Mouse (Mus musculus): ENCODE results near the gene Aip. TPM values are rescaled to one million over a fixed set of nuclear protein-coding genes. Genes with fewer than 3 reads are reported as not detected.

The Aip gene
- 71.4 TPM for polyA plus RNA-seq (2014; fragmentation: Illumina TruSeq; extraction: RNeasy Lipid Tissue Mini Kit (QIAGEN cat#74804); ENCODE audit: low read depth, low replicate concordance)

DNA sequence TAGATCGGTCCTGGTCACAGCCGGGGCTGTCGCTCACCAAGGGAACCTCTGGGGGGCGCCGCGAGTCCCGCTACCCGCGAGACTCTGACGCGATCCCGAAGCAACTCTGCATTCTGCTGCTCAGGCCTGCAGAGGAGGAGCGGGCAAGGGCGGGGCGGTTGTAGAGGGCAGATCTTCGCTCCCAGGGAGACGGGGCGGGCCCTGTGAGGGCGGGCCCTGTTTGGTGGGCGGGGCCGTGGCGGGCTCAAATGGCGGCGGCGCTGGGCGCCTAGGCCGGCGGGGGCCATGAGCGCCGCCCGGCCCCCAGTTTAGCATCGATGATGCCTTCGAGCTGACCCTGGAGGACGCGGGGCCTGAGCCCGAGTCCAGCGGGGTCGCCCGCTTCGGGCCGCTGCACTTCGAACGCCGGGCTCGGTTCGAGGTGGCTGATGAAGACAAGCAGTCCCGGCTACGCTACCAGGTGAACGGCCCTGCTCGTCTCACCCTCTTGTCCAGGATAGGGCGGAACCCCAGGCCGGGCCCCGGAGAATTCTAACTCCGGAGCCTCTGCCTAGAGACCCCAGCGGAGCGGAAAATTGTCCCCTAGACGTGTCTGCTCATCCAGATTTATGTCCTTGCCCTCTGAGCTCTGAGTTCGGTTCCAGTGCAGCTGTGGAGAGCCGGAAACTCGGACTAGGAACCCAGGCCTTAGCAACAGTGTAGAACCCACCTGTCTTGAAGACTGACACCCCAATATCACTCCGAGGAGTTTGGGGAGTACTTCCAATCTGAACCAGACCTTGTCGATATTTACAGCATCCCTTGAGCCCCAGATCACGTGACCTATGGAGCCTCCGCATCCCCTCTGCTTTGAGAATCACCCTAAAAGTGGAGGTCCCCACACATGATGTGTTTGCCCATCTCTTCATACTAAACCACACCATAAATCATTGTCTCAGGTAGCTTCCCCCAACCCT is at the start of gene Aip:
Aip (minus strand) TSS at position 118 of the 956 bp plus-strand sequence.

DNA sequence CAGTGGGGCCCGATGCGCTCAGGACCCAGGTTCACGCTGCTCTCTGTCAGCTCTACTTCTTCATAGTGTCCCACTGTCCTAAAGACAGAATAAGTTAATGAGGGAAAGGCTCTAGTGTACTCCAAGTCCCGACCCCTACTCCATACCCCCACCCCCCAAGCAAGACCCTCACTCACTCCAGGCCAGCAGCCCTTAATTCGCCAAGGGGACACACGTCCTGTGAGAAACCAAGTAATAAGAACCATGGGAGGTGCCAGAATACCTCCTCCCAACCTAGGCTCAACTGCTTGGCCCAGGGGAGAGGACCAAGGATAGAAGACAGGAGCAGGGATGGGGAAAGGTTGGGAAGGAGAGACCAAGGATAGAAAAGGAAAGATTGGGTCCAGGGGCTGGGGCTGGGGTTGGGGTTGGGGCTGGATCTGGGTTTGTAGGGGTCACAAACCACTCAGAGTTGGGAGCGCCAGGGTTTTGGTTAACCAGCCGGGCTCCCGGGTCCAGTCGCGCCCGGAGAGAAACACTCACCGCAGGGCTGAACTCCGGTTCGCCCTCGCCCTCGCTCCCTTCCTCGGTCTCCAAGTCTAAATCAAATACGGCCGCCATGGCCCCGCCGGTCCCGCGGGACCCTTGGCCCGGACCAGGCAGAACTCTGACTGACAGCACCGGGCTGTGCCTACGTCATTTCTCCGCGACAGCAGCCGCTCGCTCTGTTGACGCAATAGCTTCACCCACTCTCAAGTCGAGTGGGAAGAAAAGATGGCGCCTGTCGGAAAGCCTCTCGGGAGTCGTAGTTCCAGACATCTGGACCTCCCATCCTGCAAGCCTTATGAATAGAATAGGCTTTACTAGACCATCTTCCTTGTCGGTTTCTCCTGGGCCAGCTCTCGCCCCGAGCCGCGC is 37.2 kb upstream of the Aip start, which contains the start of gene Rps6kb2:
Rps6kb2 (minus strand) TSS at position 709 of the 897 bp plus-strand sequence.

DNA sequence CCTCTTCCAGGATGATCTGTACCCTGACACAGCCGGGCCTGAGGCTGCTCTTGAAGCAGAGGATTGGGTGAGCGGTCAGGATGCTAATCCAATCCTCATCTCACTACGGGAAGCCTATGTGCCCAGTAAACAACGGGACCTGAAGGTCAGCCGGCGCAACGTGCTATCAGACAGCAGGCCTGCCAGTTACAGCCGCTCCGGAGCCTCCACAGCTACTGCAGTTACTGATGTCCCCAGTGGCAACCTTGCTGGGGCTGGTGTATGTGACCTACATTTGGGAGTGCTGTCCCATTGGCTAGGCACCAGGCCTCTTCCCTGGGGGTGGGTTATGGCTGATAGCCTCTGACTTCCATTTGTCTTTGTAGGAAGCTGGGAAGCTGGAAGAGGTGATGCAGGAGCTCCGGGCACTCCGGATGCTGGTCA is 27.6 kb upstream of the Aip start, which contains the start of gene Ptprcap:
Ptprcap (plus strand) TSS at position 373 of the 423 bp plus-strand sequence.

DNA sequence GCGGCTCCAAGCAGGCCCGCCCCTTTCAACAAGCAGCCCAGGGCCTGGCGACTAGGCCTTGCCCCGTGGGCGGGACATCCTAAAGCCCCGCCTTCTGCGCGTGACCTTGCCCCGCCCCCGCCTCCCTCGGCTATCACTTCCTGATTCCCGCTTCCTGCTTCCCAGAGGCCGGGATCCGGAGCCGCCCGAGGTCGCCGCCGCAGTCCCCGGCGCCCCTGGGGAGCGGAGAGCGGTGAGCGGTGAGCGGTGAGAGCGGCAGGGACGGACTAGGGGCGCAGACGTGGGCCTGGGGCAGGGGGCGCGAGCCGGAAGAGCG is 22.8 kb upstream of the Aip start, which contains the start of gene Coro1b:
Coro1b (plus strand) TSS at position 129 of the 316 bp plus-strand sequence.

DNA sequence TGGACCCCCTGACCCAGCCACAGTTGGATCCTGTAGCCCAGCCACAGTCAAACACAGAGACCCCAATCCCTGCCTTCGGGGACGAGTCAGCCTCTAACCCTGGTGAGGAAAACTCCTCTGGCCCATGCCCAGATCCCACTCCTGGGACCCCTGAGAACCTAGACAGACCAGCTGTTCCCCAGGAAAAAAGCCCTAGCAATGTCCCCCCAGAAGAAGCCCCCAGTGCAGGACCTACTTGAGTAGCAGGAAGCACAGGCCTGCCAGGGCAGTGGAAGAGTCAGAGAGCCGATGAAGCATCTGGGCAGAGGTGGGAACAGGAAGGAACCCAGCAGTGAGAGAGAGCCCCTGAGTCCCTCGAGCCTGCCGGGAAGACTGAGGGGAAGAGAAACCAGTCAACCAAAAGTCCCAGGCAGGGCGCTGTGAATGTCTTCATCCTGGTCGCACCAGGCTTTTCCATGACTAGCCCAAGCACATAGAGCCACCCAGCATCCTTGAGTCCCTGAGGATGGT is 18.2 kb upstream of the Aip start, which contains the start of gene Cabp4:
Cabp4 (minus strand) TSS at position 275 of the 510 bp plus-strand sequence.

DNA sequence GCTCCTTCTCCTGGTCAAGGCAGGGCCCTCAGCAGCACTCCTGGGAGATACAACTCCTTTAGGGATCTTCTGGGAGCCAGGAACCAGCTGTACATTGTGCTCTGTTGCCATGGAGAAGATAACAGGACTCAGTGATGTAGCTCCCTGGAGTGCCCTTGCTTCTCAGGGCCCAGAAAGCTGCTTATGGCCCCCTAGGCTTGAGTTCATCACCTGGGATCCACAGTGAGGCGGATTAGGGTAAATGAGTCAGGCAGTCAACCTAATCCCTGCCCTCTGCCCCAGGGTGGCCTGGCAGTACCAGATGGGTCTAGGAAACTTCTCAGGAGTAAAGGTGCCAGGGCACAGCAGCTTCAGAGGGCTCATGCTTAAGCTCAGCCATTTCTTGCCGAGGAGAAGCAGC is 13.8 kb upstream of the Aip start, which contains the start of gene Gpr152:
Gpr152 (plus strand) TSS at position 342 of the 400 bp plus-strand sequence.

DNA sequence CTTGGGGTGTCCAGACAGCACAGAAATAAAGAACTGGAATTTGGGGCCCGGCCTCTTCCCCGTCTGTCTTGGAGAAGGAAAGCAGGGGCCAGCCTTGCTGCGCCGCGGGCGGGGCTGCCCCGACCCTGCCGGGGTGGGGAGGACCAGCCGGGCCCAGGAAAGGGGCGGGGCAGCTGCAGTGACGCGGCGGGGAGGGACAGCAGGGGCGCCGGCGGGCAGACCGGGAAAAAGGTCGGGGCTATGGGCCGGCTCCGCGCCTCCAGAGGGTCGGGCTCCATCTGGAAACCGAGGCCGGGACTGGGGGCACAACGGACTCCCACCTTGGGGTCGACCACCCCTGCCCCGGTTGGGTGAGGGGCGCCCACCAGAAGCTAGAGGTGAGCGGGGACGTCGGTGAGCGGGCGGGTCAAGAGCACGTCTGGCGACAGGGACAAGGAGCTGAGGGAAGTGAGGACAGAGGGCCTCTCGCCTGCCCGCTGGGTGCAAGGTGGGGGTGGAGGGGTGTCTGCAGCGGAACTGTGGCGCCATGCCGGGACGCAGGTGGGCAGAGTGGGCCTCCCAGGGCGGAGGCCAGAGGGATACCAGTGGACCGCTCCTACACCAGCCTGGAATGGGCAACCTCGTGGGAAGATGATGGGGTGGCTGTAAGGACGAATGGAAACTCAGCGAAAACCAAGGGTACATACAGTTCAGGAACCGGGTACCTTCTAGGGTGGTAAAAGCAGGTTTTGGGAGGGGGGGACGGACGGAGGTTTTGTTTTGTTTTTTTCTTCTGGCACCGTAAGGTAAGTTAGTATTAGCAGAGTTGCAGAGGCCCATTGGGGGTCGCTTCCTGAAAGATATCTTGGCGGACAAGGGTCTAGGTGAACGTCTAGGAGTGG is 25.6 kb downstream of the Aip start, which contains the start of gene Pitpnm1:
Pitpnm1 (plus strand) TSS at position 162 of the 881 bp plus-strand sequence.

DNA sequence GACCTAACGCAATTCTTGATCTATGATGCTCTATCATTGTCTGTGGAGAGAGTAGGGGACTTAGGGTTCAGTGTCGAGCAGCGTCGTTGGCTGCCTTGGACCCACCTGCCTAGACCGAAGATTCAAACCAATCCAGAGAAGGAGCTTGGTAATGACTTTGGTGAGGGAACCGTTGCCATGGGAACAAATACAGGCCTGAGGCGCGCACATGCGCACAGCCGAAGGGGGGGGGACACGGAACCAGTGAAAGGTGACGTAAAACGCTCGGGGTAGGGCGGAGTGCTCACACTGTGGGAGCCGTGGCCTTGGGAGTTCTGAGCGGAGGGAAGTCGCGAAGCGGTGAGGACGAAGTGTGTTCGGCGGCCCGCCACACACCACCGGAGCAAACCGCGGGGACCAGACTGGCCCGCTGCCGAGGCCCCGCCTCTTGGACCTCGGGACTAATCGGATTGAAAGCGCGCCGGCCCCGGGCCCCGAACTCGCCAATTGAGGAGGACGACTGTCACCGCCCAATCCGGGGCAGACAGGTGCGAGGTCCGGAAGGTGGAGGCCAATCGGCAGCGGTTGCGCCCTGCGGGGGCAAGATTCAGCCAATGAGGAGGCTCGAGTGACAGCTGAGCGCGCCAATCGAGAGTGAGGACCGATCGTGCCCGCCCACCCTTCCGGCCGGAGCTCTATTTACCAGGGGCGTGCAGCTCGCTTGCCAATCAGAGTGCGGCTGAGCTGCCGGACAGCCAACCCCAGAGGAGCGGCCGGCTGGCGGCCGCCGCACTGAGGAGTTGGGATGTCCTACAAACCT is 28.8 kb downstream of the Aip start, which contains the start of gene Cdk2ap2:
Cdk2ap2 (plus strand) TSS at position 541 of the 799 bp plus-strand sequence.

DNA sequence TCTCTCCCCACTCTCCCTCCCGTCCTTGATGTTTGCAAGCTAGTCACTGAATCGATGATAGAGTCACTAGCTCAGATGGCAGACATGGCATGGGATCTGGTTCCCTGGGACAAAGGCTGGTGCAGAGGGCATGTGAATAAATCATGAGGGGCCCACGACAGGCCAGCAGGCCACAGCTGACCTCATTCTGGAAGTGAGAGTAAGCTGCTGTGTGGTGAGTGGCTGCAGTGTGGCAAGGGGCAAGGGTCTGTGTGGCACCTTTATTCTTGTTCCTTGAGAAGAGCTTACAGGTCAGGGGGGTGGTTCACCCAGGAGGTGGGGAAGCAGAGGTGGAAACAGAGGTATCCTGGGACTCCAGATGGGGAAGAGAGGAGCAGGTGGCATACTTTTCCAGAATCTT is 44.3 kb downstream of the Aip start, which contains the start of gene Cabp2:
Cabp2 (plus strand) TSS at position 185 of the 400 bp plus-strand sequence.

Other genes starting within 250 kb of the Aip start
- gene Tcirg1, start 218.7 kb downstream of the Aip start, polyA plus RNA-seq (2014; fragmentation: Illumina TruSeq; extraction: RNeasy Lipid Tissue Mini Kit (QIAGEN cat#74804); ENCODE audit: low read depth, low replicate concordance): 21.1 TPM
- 561 TPM for gene Ndufs8, start 213.1 kb downstream of the Aip start, polyA plus RNA-seq (2014; fragmentation: Illumina TruSeq; extraction: RNeasy Lipid Tissue Mini Kit (QIAGEN cat#74804); ENCODE audit: low read depth, low replicate concordance)
- gene Aldh3b1, start 196.1 kb downstream of the Aip start, polyA plus RNA-seq (2014; fragmentation: Illumina TruSeq; extraction: RNeasy Lipid Tissue Mini Kit (QIAGEN cat#74804); ENCODE audit: low read depth, low replicate concordance): 2.2 TPM
- 19.0 TPM for gene Unc93b1, start 190.7 kb downstream of the Aip start, polyA plus RNA-seq (2014; fragmentation: Illumina TruSeq; extraction: RNeasy Lipid Tissue Mini Kit (QIAGEN cat#74804); ENCODE audit: low read depth, low replicate concordance)
- gene Aldh3b3, start 167.2 kb downstream of the Aip start, polyA plus RNA-seq (2014; fragmentation: Illumina TruSeq; extraction: RNeasy Lipid Tissue Mini Kit (QIAGEN cat#74804); ENCODE audit: low read depth, low replicate concordance): 2.3 TPM
- 0.37 TPM for gene Aldh3b2, start 153.5 kb downstream of the Aip start, polyA plus RNA-seq (2014; fragmentation: Illumina TruSeq; extraction: RNeasy Lipid Tissue Mini Kit (QIAGEN cat#74804); ENCODE audit: low read depth, low replicate concordance)
- gene Acy3, start 139.3 kb downstream of the Aip start, polyA plus RNA-seq (2014; fragmentation: Illumina TruSeq; extraction: RNeasy Lipid Tissue Mini Kit (QIAGEN cat#74804); ENCODE audit: low read depth, low replicate concordance): 51.1 TPM
- gene Tbx10, start 133.1 kb downstream of the Aip start, polyA plus RNA-seq (2014; fragmentation: Illumina TruSeq; extraction: RNeasy Lipid Tissue Mini Kit (QIAGEN cat#74804); ENCODE audit: low read depth, low replicate concordance): not detected
- 167 TPM for gene Nudt8, start 125.3 kb downstream of the Aip start, polyA plus RNA-seq (2014; fragmentation: Illumina TruSeq; extraction: RNeasy Lipid Tissue Mini Kit (QIAGEN cat#74804); ENCODE audit: low read depth, low replicate concordance)
- gene Gm49405, start 125.2 kb downstream of the Aip start, polyA plus RNA-seq (2014; fragmentation: Illumina TruSeq; extraction: RNeasy Lipid Tissue Mini Kit (QIAGEN cat#74804); ENCODE audit: low read depth, low replicate concordance): 9.5 TPM
- 265 TPM for gene Doc2g, start 122.5 kb downstream of the Aip start, polyA plus RNA-seq (2014; fragmentation: Illumina TruSeq; extraction: RNeasy Lipid Tissue Mini Kit (QIAGEN cat#74804); ENCODE audit: low read depth, low replicate concordance)
- gene Ndufv1, start 113.1 kb downstream of the Aip start, polyA plus RNA-seq (2014; fragmentation: Illumina TruSeq; extraction: RNeasy Lipid Tissue Mini Kit (QIAGEN cat#74804); ENCODE audit: low read depth, low replicate concordance): 979 TPM
- 343 TPM for gene Gstp1, start 87.9 kb downstream of the Aip start, polyA plus RNA-seq (2014; fragmentation: Illumina TruSeq; extraction: RNeasy Lipid Tissue Mini Kit (QIAGEN cat#74804); ENCODE audit: low read depth, low replicate concordance)
- gene Gstp2, start 79.8 kb downstream of the Aip start, polyA plus RNA-seq (2014; fragmentation: Illumina TruSeq; extraction: RNeasy Lipid Tissue Mini Kit (QIAGEN cat#74804); ENCODE audit: low read depth, low replicate concordance): 33.1 TPM
- not detected for gene Gstp3, start 66.3 kb downstream of the Aip start, polyA plus RNA-seq (2014; fragmentation: Illumina TruSeq; extraction: RNeasy Lipid Tissue Mini Kit (QIAGEN cat#74804); ENCODE audit: low read depth, low replicate concordance)
- gene Cabp2, start 44.3 kb downstream of the Aip start, polyA plus RNA-seq (2014; fragmentation: Illumina TruSeq; extraction: RNeasy Lipid Tissue Mini Kit (QIAGEN cat#74804); ENCODE audit: low read depth, low replicate concordance): not detected
- 40.5 TPM for gene Cdk2ap2, start 28.7 kb downstream of the Aip start, polyA plus RNA-seq (2014; fragmentation: Illumina TruSeq; extraction: RNeasy Lipid Tissue Mini Kit (QIAGEN cat#74804); ENCODE audit: low read depth, low replicate concordance)
- gene Pitpnm1, start 25.9 kb downstream of the Aip start, polyA plus RNA-seq (2014; fragmentation: Illumina TruSeq; extraction: RNeasy Lipid Tissue Mini Kit (QIAGEN cat#74804); ENCODE audit: low read depth, low replicate concordance): 21.9 TPM
- gene Gpr152, start 13.9 kb upstream of the Aip start, polyA plus RNA-seq (2014; fragmentation: Illumina TruSeq; extraction: RNeasy Lipid Tissue Mini Kit (QIAGEN cat#74804); ENCODE audit: low read depth, low replicate concordance): not detected
- gene Cabp4, start 18.2 kb upstream of the Aip start, polyA plus RNA-seq (2014; fragmentation: Illumina TruSeq; extraction: RNeasy Lipid Tissue Mini Kit (QIAGEN cat#74804); ENCODE audit: low read depth, low replicate concordance): not detected
- gene Coro1b, start 22.8 kb upstream of the Aip start, polyA plus RNA-seq (2014; fragmentation: Illumina TruSeq; extraction: RNeasy Lipid Tissue Mini Kit (QIAGEN cat#74804); ENCODE audit: low read depth, low replicate concordance): 54.9 TPM
- 1.1 TPM for gene Ptprcap, start 27.7 kb upstream of the Aip start, polyA plus RNA-seq (2014; fragmentation: Illumina TruSeq; extraction: RNeasy Lipid Tissue Mini Kit (QIAGEN cat#74804); ENCODE audit: low read depth, low replicate concordance)
- 26.9 TPM for gene Rps6kb2, start 37.5 kb upstream of the Aip start, polyA plus RNA-seq (2014; fragmentation: Illumina TruSeq; extraction: RNeasy Lipid Tissue Mini Kit (QIAGEN cat#74804); ENCODE audit: low read depth, low replicate concordance)
- gene Carns1, start 49.6 kb upstream of the Aip start, polyA plus RNA-seq (2014; fragmentation: Illumina TruSeq; extraction: RNeasy Lipid Tissue Mini Kit (QIAGEN cat#74804); ENCODE audit: low read depth, low replicate concordance): 49.6 TPM
- 22.6 TPM for gene Tbc1d10c, start 65.4 kb upstream of the Aip start, polyA plus RNA-seq (2014; fragmentation: Illumina TruSeq; extraction: RNeasy Lipid Tissue Mini Kit (QIAGEN cat#74804); ENCODE audit: low read depth, low replicate concordance)
- gene Ppp1ca, start 66.2 kb upstream of the Aip start, polyA plus RNA-seq (2014; fragmentation: Illumina TruSeq; extraction: RNeasy Lipid Tissue Mini Kit (QIAGEN cat#74804); ENCODE audit: low read depth, low replicate concordance): 318 TPM
- 6.4 TPM for gene Rad9a, start 75.8 kb upstream of the Aip start, polyA plus RNA-seq (2014; fragmentation: Illumina TruSeq; extraction: RNeasy Lipid Tissue Mini Kit (QIAGEN cat#74804); ENCODE audit: low read depth, low replicate concordance)
- gene Clcf1, start 88.4 kb upstream of the Aip start, polyA plus RNA-seq (2014; fragmentation: Illumina TruSeq; extraction: RNeasy Lipid Tissue Mini Kit (QIAGEN cat#74804); ENCODE audit: low read depth, low replicate concordance): 3.0 TPM
- gene AC109138.7, start 88.5 kb upstream of the Aip start, polyA plus RNA-seq (2014; fragmentation: Illumina TruSeq; extraction: RNeasy Lipid Tissue Mini Kit (QIAGEN cat#74804); ENCODE audit: low read depth, low replicate concordance): not detected
- 21.7 TPM for gene Pold4, start 106.0 kb upstream of the Aip start, polyA plus RNA-seq (2014; fragmentation: Illumina TruSeq; extraction: RNeasy Lipid Tissue Mini Kit (QIAGEN cat#74804); ENCODE audit: low read depth, low replicate concordance)
- gene Ssh3, start 143.3 kb upstream of the Aip start, polyA plus RNA-seq (2014; fragmentation: Illumina TruSeq; extraction: RNeasy Lipid Tissue Mini Kit (QIAGEN cat#74804); ENCODE audit: low read depth, low replicate concordance): 11.7 TPM
- 0.97 TPM for gene Ankrd13d, start 157.3 kb upstream of the Aip start, polyA plus RNA-seq (2014; fragmentation: Illumina TruSeq; extraction: RNeasy Lipid Tissue Mini Kit (QIAGEN cat#74804); ENCODE audit: low read depth, low replicate concordance)
- 50.7 TPM for gene Grk2, start 180.4 kb upstream of the Aip start, polyA plus RNA-seq (2014; fragmentation: Illumina TruSeq; extraction: RNeasy Lipid Tissue Mini Kit (QIAGEN cat#74804); ENCODE audit: low read depth, low replicate concordance)